Mouse (Mus musculus): ENCODE data around the gene Tspear. TPM values are rescaled to one million over a fixed set of nuclear protein-coding genes. Genes with fewer than 3 reads are reported as not detected.

Tspear gene
- polyA plus RNA-seq, 1 experiment = 1.2 TPM

DNA sequence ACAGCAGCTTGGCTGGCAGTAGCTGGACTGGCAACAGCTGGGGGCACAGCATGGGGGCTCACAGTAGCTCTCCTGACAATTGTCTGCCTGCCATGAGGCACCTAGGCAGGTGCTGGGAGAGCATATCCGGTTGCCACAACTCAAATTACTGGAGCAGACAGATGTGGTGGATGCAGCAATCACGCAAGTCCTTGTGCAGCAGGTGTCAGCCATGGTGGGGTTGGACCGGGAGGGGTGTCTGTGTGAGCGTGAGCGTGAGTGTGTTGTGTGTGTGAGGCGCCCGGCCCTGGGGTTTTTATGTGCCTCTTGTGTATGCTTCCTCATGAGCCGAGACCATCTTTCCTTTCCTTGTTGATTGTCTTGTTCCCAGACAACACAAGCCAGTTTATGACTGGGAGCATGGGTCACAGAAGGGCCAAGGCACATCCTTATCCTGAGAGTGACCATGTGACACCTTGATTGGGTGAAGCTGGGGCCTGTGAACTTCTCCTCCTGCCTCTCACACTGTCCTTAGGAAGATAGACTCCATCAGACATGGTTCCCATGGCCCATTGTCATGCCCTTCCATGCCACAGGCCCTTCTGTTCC is 112.6 kb downstream of the Tspear start, which contains the start of gene Gm19668:
TSS of gene Gm19668 (minus strand) at position 213 of the 588 bp plus-strand sequence.
- H3K4me1 ChIP-seq (ENCODE audit: control insufficient read depth, insufficient read depth, low read length) = no peaks in the 10 kb centered on the region
- TF ChIP-seq CTCF (IDR thresholded peaks at IDR 0.05; ENCODE audit: low read depth, low read length) (no peak), EP300 (IDR thresholded peaks at IDR 0.05; ENCODE audit: insufficient read depth, low read depth, low read length) (no peak), POLR2A (IDR thresholded peaks at IDR 0.05; ENCODE audit: insufficient read depth, low read length) (no peak)
- H3K27ac ChIP-seq (ENCODE audit: insufficient read depth, low read length) = no peak within 1 kb of the TSS
- no peak within 1 kb of the TSS for H3K4me3 ChIP-seq (ENCODE audit: low read depth, low read length)
- H3K36me3 ChIP-seq (ENCODE audit: control insufficient read depth, insufficient read depth, low read length, poor library complexity, severe bottlenecking) = no peaks in the 10 kb centered on the region
- no peak within 1 kb of the TSS for H3K9ac ChIP-seq (ENCODE audit: low read depth, poor library complexity, severe bottlenecking)
- no peaks in the 10 kb centered on the region for H3K27me3 ChIP-seq (ENCODE audit: control insufficient read depth, insufficient read depth, low read length, poor library complexity, severe bottlenecking)
- H3K9me3 ChIP-seq (replicated peaks; ENCODE audit: control insufficient read depth, insufficient read depth, low read length, poor library complexity, severe bottlenecking) = no peaks in the 10 kb centered on the region

DNA sequence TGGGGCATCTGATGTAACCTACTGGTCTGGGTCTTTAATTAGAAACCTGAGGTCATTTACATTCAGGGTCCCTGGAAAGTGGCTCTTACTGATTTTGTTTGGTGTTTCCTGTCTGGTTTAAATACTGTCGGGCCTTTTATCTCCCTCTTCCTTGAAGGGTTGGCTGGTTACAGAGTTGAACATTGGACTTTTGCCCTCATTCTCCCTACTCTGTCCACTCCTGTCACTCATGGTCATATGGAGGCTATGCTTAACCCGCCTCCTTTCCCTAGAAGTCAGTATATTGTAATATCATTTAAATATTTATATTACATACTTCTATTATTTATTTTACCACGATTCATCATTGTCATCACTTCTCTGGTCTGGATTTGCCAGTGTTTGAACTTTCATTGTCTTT is 117.7 kb downstream of the Tspear start:
- Histone ChIP-seq H3K4me1 (ENCODE audit: control insufficient read depth, insufficient read depth, low read length) (no peaks in the 10 kb centered on the region), H3K27ac (ENCODE audit: insufficient read depth, low read length) (no peak overlapping the region), H3K27me3 (ENCODE audit: control insufficient read depth, insufficient read depth, low read length, poor library complexity, severe bottlenecking) (no peaks in the 10 kb centered on the region), H3K36me3 (ENCODE audit: control insufficient read depth, insufficient read depth, low read length, poor library complexity, severe bottlenecking) (no peaks in the 10 kb centered on the region), H3K9ac (ENCODE audit: low read depth, poor library complexity, severe bottlenecking) (no peak overlapping the region), H3K9me3 (replicated peaks; ENCODE audit: control insufficient read depth, insufficient read depth, low read length, poor library complexity, severe bottlenecking) (peaks cover 11% of the 10 kb centered on the region), H3K4me3 (ENCODE audit: low read depth, low read length) (no peak overlapping the region)
- no peak for TF ChIP-seq CTCF (IDR thresholded peaks at IDR 0.05; ENCODE audit: low read depth, low read length)
- TF ChIP-seq POLR2A (IDR thresholded peaks at IDR 0.05; ENCODE audit: insufficient read depth, low read length) = no peak
- TF ChIP-seq EP300 (IDR thresholded peaks at IDR 0.05; ENCODE audit: insufficient read depth, low read depth, low read length) = no peak

DNA sequence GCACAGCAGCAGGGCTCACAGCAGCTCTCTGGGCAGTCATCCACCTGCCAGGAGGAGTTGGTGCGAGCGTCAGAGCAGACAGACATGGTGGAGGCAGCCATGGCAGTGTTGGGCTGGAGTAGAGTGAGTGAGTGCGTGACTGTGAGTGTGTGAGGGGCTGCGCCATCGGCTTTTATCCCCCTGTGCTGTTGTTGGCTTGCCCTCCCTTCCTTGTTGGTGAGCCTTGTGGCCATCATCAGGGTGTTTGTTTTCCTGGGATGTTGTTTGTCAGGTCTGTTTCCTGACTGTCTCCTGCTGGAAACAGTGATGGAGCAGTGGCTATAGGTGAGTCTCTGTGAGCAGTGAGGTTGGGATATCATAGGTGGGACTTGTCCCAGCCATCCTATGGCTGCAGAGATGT is 125.4 kb downstream of the Tspear start, which contains the start of gene Gm9507:
TSS of gene Gm9507 (minus strand) at position 101 of the 400 bp plus-strand sequence.
- no peaks in the 10 kb centered on the region for H3K4me1 ChIP-seq (ENCODE audit: control insufficient read depth, insufficient read depth, low read length)
- TF ChIP-seq POLR2A (IDR thresholded peaks at IDR 0.05; ENCODE audit: insufficient read depth, low read length) = no peak
- TF ChIP-seq EP300 (IDR thresholded peaks at IDR 0.05; ENCODE audit: insufficient read depth, low read depth, low read length) = no peak
- no peak for TF ChIP-seq CTCF (IDR thresholded peaks at IDR 0.05; ENCODE audit: low read depth, low read length)
- H3K9ac ChIP-seq (ENCODE audit: low read depth, poor library complexity, severe bottlenecking) = no peak within 1 kb of the TSS
- H3K9me3 ChIP-seq (replicated peaks; ENCODE audit: control insufficient read depth, insufficient read depth, low read length, poor library complexity, severe bottlenecking) = peaks cover 20% of the 10 kb centered on the region
- H3K36me3 ChIP-seq (ENCODE audit: control insufficient read depth, insufficient read depth, low read length, poor library complexity, severe bottlenecking) = no peaks in the 10 kb centered on the region
- no peak within 1 kb of the TSS for H3K27ac ChIP-seq (ENCODE audit: insufficient read depth, low read length)
- no peaks in the 10 kb centered on the region for H3K27me3 ChIP-seq (ENCODE audit: control insufficient read depth, insufficient read depth, low read length, poor library complexity, severe bottlenecking)
- no peak within 1 kb of the TSS for H3K4me3 ChIP-seq (ENCODE audit: low read depth, low read length)

DNA sequence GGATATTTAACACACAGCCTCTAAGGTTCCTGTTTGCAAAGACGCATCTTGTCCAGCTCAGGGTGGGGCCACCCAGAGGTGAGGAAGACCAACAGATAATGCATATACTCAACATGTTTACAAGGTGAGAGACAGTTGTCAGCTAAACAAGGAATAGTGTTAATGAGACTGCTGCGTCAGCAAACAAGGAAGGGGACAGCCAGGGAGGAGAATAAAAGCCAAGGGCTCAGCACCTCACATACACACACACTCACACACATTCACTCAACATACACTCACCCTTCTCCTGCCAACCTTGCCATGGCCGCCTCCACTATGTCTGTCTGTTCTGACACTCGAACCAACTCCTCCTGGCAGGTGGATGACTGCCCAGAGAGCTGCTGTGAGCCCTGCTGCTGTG is 128.0 kb downstream of the Tspear start, which contains the start of gene Gm2696:
TSS of gene Gm2696 (plus strand) at position 301 of the 400 bp plus-strand sequence.
- Histone ChIP-seq H3K27me3 (ENCODE audit: control insufficient read depth, insufficient read depth, low read length, poor library complexity, severe bottlenecking) (no peaks in the 10 kb centered on the region), H3K4me3 (ENCODE audit: low read depth, low read length) (no peak within 1 kb of the TSS), H3K36me3 (ENCODE audit: control insufficient read depth, insufficient read depth, low read length, poor library complexity, severe bottlenecking) (no peaks in the 10 kb centered on the region), H3K9me3 (replicated peaks; ENCODE audit: control insufficient read depth, insufficient read depth, low read length, poor library complexity, severe bottlenecking) (peaks cover 8% of the 10 kb centered on the region), H3K27ac (ENCODE audit: insufficient read depth, low read length) (no peak within 1 kb of the TSS), H3K9ac (ENCODE audit: low read depth, poor library complexity, severe bottlenecking) (no peak within 1 kb of the TSS), H3K4me1 (ENCODE audit: control insufficient read depth, insufficient read depth, low read length) (no peaks in the 10 kb centered on the region)
- no peak for TF ChIP-seq CTCF (IDR thresholded peaks at IDR 0.05; ENCODE audit: low read depth, low read length)
- no peak for TF ChIP-seq POLR2A (IDR thresholded peaks at IDR 0.05; ENCODE audit: insufficient read depth, low read length)
- no peak for TF ChIP-seq EP300 (IDR thresholded peaks at IDR 0.05; ENCODE audit: insufficient read depth, low read depth, low read length)

GRCm38 (mm10) chr10:77815514-77815913 is 129.1 kb downstream of the Tspear start:
- Histone ChIP-seq H3K27ac (ENCODE audit: insufficient read depth, low read length) (no peak overlapping the region), H3K9ac (ENCODE audit: low read depth, poor library complexity, severe bottlenecking) (no peak overlapping the region), H3K27me3 (ENCODE audit: control insufficient read depth, insufficient read depth, low read length, poor library complexity, severe bottlenecking) (no peaks in the 10 kb centered on the region), H3K4me3 (ENCODE audit: low read depth, low read length) (no peak overlapping the region), H3K4me1 (ENCODE audit: control insufficient read depth, insufficient read depth, low read length) (no peaks in the 10 kb centered on the region), H3K9me3 (replicated peaks; ENCODE audit: control insufficient read depth, insufficient read depth, low read length, poor library complexity, severe bottlenecking) (no peaks in the 10 kb centered on the region), H3K36me3 (ENCODE audit: control insufficient read depth, insufficient read depth, low read length, poor library complexity, severe bottlenecking) (no peaks in the 10 kb centered on the region)
- TF ChIP-seq CTCF (IDR thresholded peaks at IDR 0.05; ENCODE audit: low read depth, low read length) (peak; percentile 51), POLR2A (IDR thresholded peaks at IDR 0.05; ENCODE audit: insufficient read depth, low read length) (no peak), EP300 (IDR thresholded peaks at IDR 0.05; ENCODE audit: insufficient read depth, low read depth, low read length) (no peak)

DNA sequence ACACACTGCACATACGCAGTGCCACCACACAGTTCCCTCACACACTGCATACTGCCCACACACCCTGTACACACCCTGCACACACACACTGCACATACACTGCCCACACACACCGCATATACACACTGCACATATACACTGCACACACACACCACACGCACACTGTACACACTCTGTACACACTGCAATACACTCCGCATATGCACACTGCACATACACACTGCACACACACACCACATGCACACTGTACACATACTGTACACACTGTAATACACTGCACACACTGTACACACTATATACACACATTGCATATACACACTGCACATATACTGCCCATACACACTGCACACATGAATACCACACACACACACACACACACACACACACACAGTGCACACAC is 132.2 kb downstream of the Tspear start:
- Histone ChIP-seq H3K27me3 (ENCODE audit: control insufficient read depth, insufficient read depth, low read length, poor library complexity, severe bottlenecking) (no peaks in the 10 kb centered on the region), H3K27ac (ENCODE audit: insufficient read depth, low read length) (no peak overlapping the region), H3K4me1 (ENCODE audit: control insufficient read depth, insufficient read depth, low read length) (no peaks in the 10 kb centered on the region), H3K4me3 (ENCODE audit: low read depth, low read length) (no peak overlapping the region), H3K9me3 (replicated peaks; ENCODE audit: control insufficient read depth, insufficient read depth, low read length, poor library complexity, severe bottlenecking) (no peaks in the 10 kb centered on the region), H3K9ac (ENCODE audit: low read depth, poor library complexity, severe bottlenecking) (no peak overlapping the region), H3K36me3 (ENCODE audit: control insufficient read depth, insufficient read depth, low read length, poor library complexity, severe bottlenecking) (no peaks in the 10 kb centered on the region)
- no peak for TF ChIP-seq EP300 (IDR thresholded peaks at IDR 0.05; ENCODE audit: insufficient read depth, low read depth, low read length)
- TF ChIP-seq POLR2A (IDR thresholded peaks at IDR 0.05; ENCODE audit: insufficient read depth, low read length) = no peak
- TF ChIP-seq CTCF (IDR thresholded peaks at IDR 0.05; ENCODE audit: low read depth, low read length) = no peak

Measured in ES-Bruce4 (cell line).